Mouse (Mus musculus) brain, embryonic 14.5 days (tissue): ENCODE data around the gene Kremen1. TPM values are rescaled to one million over a fixed set of nuclear protein-coding genes. Genes with fewer than 3 reads are reported as not detected.

Experiments
- DNase-seq: peaks from one replicate; pipeline ENCODE4 v3.0.0-alpha.2; 2011; ENCODE audit warnings: low read depth
- CTCF ChIP-seq: fragments of 200-500 bp; IDR thresholded peaks from 2 replicates; pipeline ENCODE4 v1.5.1; 2012; ENCODE audit warnings: inconsistent platforms, mild to moderate bottlenecking, moderate library complexity, borderline replicate concordance; ENCODE audit not compliant: insufficient read depth, insufficient read length; ENCODE audit errors: extremely low read depth
- POLR2A ChIP-seq: fragments of 200-500 bp; IDR thresholded peaks from 2 replicates; pipeline ENCODE4 v1.6.1; 2012; ENCODE audit warnings: mild to moderate bottlenecking, inconsistent platforms, borderline replicate concordance; ENCODE audit not compliant: poor library complexity, insufficient read depth, insufficient read length, severe bottlenecking; ENCODE audit errors: extremely low read depth
- polyA plus RNA-seq: library from polyadenylated mRNA; depleted of rRNA; stranded (reverse); fragments of >200 nt; gene quantifications from 2 replicates; pipeline ENCODE4 v1.2.3, GENCODE M21; 2012; rRNA removed

Kremen1 gene
- polyA plus RNA-seq: 9.2 and 11.4 TPM in 2 replicates

GRCm38 (mm10) chr11:5261508-5262392 lies at the start of gene Kremen1:
Gene Kremen1 (minus strand): TSS chr11:5261558.
- peak; percentile 95 for DNase-seq
- TF ChIP-seq POLR2A (peak; percentile 37; the same call in 1 of the 2 replicates), CTCF (no peak)

GRCm38 (mm10) chr11:5307024-5307905 lies 45.9 kb upstream of the Kremen1 start:
- DNase-seq: no peak
- TF ChIP-seq CTCF: no peak
- TF ChIP-seq POLR2A: no peak

- no peak for DNase-seq
- TF ChIP-seq POLR2A (no peak), CTCF (no peak)
Measured at GRCm38 (mm10) chr11:5306017-5306416, 44.7 kb upstream of the Kremen1 start.

- DNase-seq: no peak
- TF ChIP-seq POLR2A (no peak), CTCF (no peak)
Measured at GRCm38 (mm10) chr11:5304526-5304925, 43.2 kb upstream of the Kremen1 start.

- no peak for DNase-seq
Measured at GRCm38 (mm10) chr11:5298007-5298372, 36.6 kb upstream of the Kremen1 start.

GRCm38 (mm10) chr11:5297148-5298006 lies 36.0 kb upstream of the Kremen1 start:
- TF ChIP-seq CTCF (no peak), POLR2A (no peak)
- peak; percentile 70 for DNase-seq

More at GRCm38 (mm10) chr11:5298007-5298372, 36.6 kb upstream of the Kremen1 start:
- TF ChIP-seq CTCF: no peak

- DNase-seq: no peak
- TF ChIP-seq CTCF (no peak), POLR2A (no peak)
Measured at GRCm38 (mm10) chr11:5296576-5297115, 35.3 kb upstream of the Kremen1 start.

GRCm38 (mm10) chr11:5294805-5295204 lies 33.4 kb upstream of the Kremen1 start:
- no peak for DNase-seq
- TF ChIP-seq CTCF: no peak
- TF ChIP-seq POLR2A: no peak

GRCm38 (mm10) chr11:5290691-5291090 lies 29.3 kb upstream of the Kremen1 start:
- TF ChIP-seq POLR2A (no peak), CTCF (peak; percentile 89)

GRCm38 (mm10) chr11:5289826-5290580 lies 28.6 kb upstream of the Kremen1 start:
- TF ChIP-seq CTCF (no peak), POLR2A (no peak)
- DNase-seq: peak; percentile 79

More at GRCm38 (mm10) chr11:5290691-5291090, 29.3 kb upstream of the Kremen1 start:
- peak; percentile 89 for DNase-seq

- no peak for DNase-seq
- TF ChIP-seq POLR2A (no peak), CTCF (no peak)
Measured at GRCm38 (mm10) chr11:5283987-5284386, 22.6 kb upstream of the Kremen1 start.
